Mouse (Mus musculus) stomach, postnatal 0 days (tissue): ENCODE results near the gene Erich6.

Experiments
- CTCF ChIP-seq: IDR thresholded peaks from 2 replicates; pipeline ENCODE4 v1.5.1; 2016; ENCODE audit warnings: antibody characterized with exemption, low read depth, mild to moderate bottlenecking, moderate library complexity
- EP300 ChIP-seq: optimal IDR thresholded peaks from 2 replicates; pipeline ENCODE3; 2016; ENCODE audit warnings: antibody characterized with exemption

DNA sequence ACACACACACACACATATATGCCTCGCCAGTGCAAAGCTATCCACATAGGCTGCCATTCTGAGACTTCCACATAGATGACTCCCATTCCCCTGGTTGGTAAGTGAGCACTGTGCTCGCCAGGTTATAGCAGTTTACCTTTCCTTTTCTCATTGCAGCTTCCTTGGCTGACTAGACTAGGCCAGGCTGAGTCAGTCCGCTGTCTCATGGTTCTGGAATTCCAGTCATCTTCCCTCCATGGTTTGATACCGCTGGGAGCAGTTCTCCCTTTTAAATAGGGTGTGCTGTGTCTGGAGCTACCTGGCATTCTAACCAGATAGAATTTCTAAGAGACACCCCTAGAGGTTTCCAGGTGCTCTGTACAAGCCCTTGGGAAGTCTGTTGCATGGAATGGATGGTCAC is 9.2 kb upstream of the Erich6 start:
- no peak for TF ChIP-seq CTCF
- no peak for TF ChIP-seq EP300
